Mouse (Mus musculus): ENCODE measurements around the gene Gm20458. TPM values are rescaled to one million over a fixed set of nuclear protein-coding genes. Genes with fewer than 3 reads are reported as not detected.
A peak's percentile ranks its signal among the peaks of the same experiment; 100 is the strongest.

Gm20458 gene
- polyA plus RNA-seq, 1 experiment from 2014 or later: 7.7 TPM

- 89% methylated on average over 2 of the region's 2 CpGs for WGBS
- H3K9me3 ChIP-seq (replicated peaks): no peaks in the 10 kb centered on the region
Measured at GRCm38 (mm10) chr2:164444701-164445100, 16.1 kb upstream of the Gm20458 start.

GRCm38 (mm10) chr2:164445399-164446085 is 15.2 kb upstream of the Gm20458 start:
- peaks cover 4% of the 10 kb centered on the region; the same call in 1 of the 2 replicates for H3K27me3 ChIP-seq
- peaks cover 29% of the 10 kb centered on the region for H3K4me1 ChIP-seq
- no peak overlapping the region for H3K4me3 ChIP-seq (replicated peaks)
- H3K36me3 ChIP-seq: no peaks in the 10 kb centered on the region
- H3K9ac ChIP-seq: no peak overlapping the region
- 80% methylated on average over 3 of the region's 3 CpGs for WGBS
- H3K27ac ChIP-seq: no peak overlapping the region
- ATAC-seq (replicated peaks; ENCODE audit: low FRiP score): no peak
- H3K4me2 ChIP-seq: no peak overlapping the region
- H3K9me3 ChIP-seq (replicated peaks): no peaks in the 10 kb centered on the region

More at GRCm38 (mm10) chr2:164444701-164445100, 16.1 kb upstream of the Gm20458 start:
- Histone ChIP-seq H3K4me2 (no peak overlapping the region), H3K36me3 (no peaks in the 10 kb centered on the region), H3K27me3 (peaks cover 4% of the 10 kb centered on the region; the same call in 1 of the 2 replicates), H3K4me1 (peaks cover 38% of the 10 kb centered on the region), H3K4me3 (replicated peaks) (no peak overlapping the region), H3K27ac (no peak overlapping the region), H3K9ac (no peak overlapping the region)
- no peak for ATAC-seq (replicated peaks; ENCODE audit: low FRiP score)

- Histone ChIP-seq H3K9ac (no peak overlapping the region), H3K4me3 (replicated peaks) (no peak overlapping the region), H3K9me3 (replicated peaks) (no peaks in the 10 kb centered on the region), H3K4me1 (peaks cover 24% of the 10 kb centered on the region), H3K27ac (no peak overlapping the region), H3K4me2 (no peak overlapping the region), H3K36me3 (no peaks in the 10 kb centered on the region), H3K27me3 (peaks cover 4% of the 10 kb centered on the region; the same call in 1 of the 2 replicates)
- ATAC-seq (replicated peaks; ENCODE audit: low FRiP score): no peak
- WGBS: 79% methylated on average over 3 of the region's 3 CpGs
Measured at GRCm38 (mm10) chr2:164446086-164446469, 14.7 kb upstream of the Gm20458 start.

- Histone ChIP-seq H3K4me3 (replicated peaks) (no peak overlapping the region), H3K27ac (no peak overlapping the region), H3K4me1 (peaks cover 22% of the 10 kb centered on the region), H3K36me3 (no peaks in the 10 kb centered on the region), H3K27me3 (no peaks in the 10 kb centered on the region), H3K9ac (no peak overlapping the region), H3K9me3 (replicated peaks) (no peaks in the 10 kb centered on the region), H3K4me2 (no peak overlapping the region)
- ATAC-seq (replicated peaks; ENCODE audit: low FRiP score): no peak
- 94% methylated on average over 1 of the region's 1 CpGs for WGBS
Measured at GRCm38 (mm10) chr2:164448140-164448539, 12.6 kb upstream of the Gm20458 start.

- Histone ChIP-seq H3K4me1 (peaks cover 15% of the 10 kb centered on the region), H3K27me3 (no peaks in the 10 kb centered on the region), H3K27ac (no peak overlapping the region), H3K9ac (no peak overlapping the region), H3K4me2 (no peak overlapping the region), H3K4me3 (replicated peaks) (no peak overlapping the region), H3K36me3 (no peaks in the 10 kb centered on the region), H3K9me3 (replicated peaks) (no peaks in the 10 kb centered on the region)
- ATAC-seq (replicated peaks; ENCODE audit: low FRiP score): no peak
- 75% methylated on average over 5 of the region's 5 CpGs for WGBS
Measured at GRCm38 (mm10) chr2:164448921-164449320, 11.8 kb upstream of the Gm20458 start.

- ATAC-seq (replicated peaks; ENCODE audit: low FRiP score): no peak
- 77% methylated on average over 14 of the region's 14 CpGs for WGBS
- no peaks in the 10 kb centered on the region for H3K27me3 ChIP-seq
- H3K36me3 ChIP-seq: no peaks in the 10 kb centered on the region
- peaks cover 21% of the 10 kb centered on the region for H3K4me1 ChIP-seq
- H3K9ac ChIP-seq: no peak overlapping the region
- H3K27ac ChIP-seq: no peak overlapping the region
- H3K9me3 ChIP-seq (replicated peaks): no peaks in the 10 kb centered on the region
- H3K4me2 ChIP-seq: no peak overlapping the region
- no peak overlapping the region for H3K4me3 ChIP-seq (replicated peaks)
Measured at GRCm38 (mm10) chr2:164449341-164450042, 11.3 kb upstream of the Gm20458 start.

GRCm38 (mm10) chr2:164452000-164452676 is 8.6 kb upstream of the Gm20458 start:
- WGBS: 49% methylated on average over 13 of the region's 13 CpGs
- Histone ChIP-seq H3K9me3 (replicated peaks) (no peaks in the 10 kb centered on the region), H3K27me3 (no peaks in the 10 kb centered on the region), H3K27ac (no peak overlapping the region), H3K4me2 (no peak overlapping the region), H3K36me3 (no peaks in the 10 kb centered on the region), H3K9ac (no peak overlapping the region), H3K4me1 (peaks cover 47% of the 10 kb centered on the region), H3K4me3 (replicated peaks) (no peak overlapping the region)
- ATAC-seq (replicated peaks; ENCODE audit: low FRiP score): no peak

GRCm38 (mm10) chr2:164453047-164453757 is 7.6 kb upstream of the Gm20458 start:
- no peaks in the 10 kb centered on the region for H3K9me3 ChIP-seq (replicated peaks)
- H3K4me2 ChIP-seq: no peak overlapping the region
- H3K27me3 ChIP-seq: no peaks in the 10 kb centered on the region
- no peaks in the 10 kb centered on the region for H3K36me3 ChIP-seq
- H3K27ac ChIP-seq: 0 out of 2 replicates have a peak overlapping the region, but pooled peaks have one; percentile 15
- peaks cover 48% of the 10 kb centered on the region for H3K4me1 ChIP-seq
- H3K9ac ChIP-seq: no peak overlapping the region
- ATAC-seq (replicated peaks; ENCODE audit: low FRiP score): no peak
- H3K4me3 ChIP-seq (replicated peaks): no peak overlapping the region
- WGBS: 77% methylated on average over 14 of the region's 14 CpGs

- WGBS: 62% methylated on average over 7 of the region's 7 CpGs
- H3K4me1 ChIP-seq: peaks cover 53% of the 10 kb centered on the region
- H3K9ac ChIP-seq: no peak overlapping the region
- no peaks in the 10 kb centered on the region for H3K9me3 ChIP-seq (replicated peaks)
- peak overlapping the region; percentile 93 for H3K27ac ChIP-seq
- ATAC-seq (replicated peaks; ENCODE audit: low FRiP score): no peak
- no peaks in the 10 kb centered on the region for H3K36me3 ChIP-seq
- no peak overlapping the region for H3K4me3 ChIP-seq (replicated peaks)
- no peak overlapping the region for H3K4me2 ChIP-seq
- H3K27me3 ChIP-seq: no peaks in the 10 kb centered on the region
Measured at GRCm38 (mm10) chr2:164453887-164454500, 6.8 kb upstream of the Gm20458 start.

GRCm38 (mm10) chr2:164454846-164455245 is 5.9 kb upstream of the Gm20458 start:
- H3K27ac ChIP-seq: peak overlapping the region; percentile 93
- no peaks in the 10 kb centered on the region for H3K9me3 ChIP-seq (replicated peaks)
- no peak overlapping the region for H3K9ac ChIP-seq
- peaks cover 53% of the 10 kb centered on the region for H3K4me1 ChIP-seq
- no peak overlapping the region for H3K4me2 ChIP-seq
- 59% methylated on average over 10 of the region's 10 CpGs for WGBS
- H3K4me3 ChIP-seq (replicated peaks): no peak overlapping the region
- ATAC-seq (replicated peaks; ENCODE audit: low FRiP score): no peak
- no peaks in the 10 kb centered on the region for H3K36me3 ChIP-seq
- no peaks in the 10 kb centered on the region for H3K27me3 ChIP-seq

- Histone ChIP-seq H3K27ac (peak overlapping the region; percentile 93), H3K9me3 (replicated peaks) (no peaks in the 10 kb centered on the region), H3K4me3 (replicated peaks) (no peak overlapping the region), H3K36me3 (no peaks in the 10 kb centered on the region), H3K27me3 (no peaks in the 10 kb centered on the region), H3K9ac (no peak overlapping the region), H3K4me1 (peaks cover 53% of the 10 kb centered on the region), H3K4me2 (no peak overlapping the region)
- 53% methylated on average over 6 of the region's 6 CpGs for WGBS
- no peak for ATAC-seq (replicated peaks; ENCODE audit: low FRiP score)
Measured at GRCm38 (mm10) chr2:164455421-164456190, 5.2 kb upstream of the Gm20458 start.
